Mouse (Mus musculus) neural tube, embryonic 11.5 days (tissue): ENCODE measurements around the gene Klhl3. TPM values are rescaled to one million over a fixed set of nuclear protein-coding genes. Genes with fewer than 3 reads are reported as not detected.

ENCODE experiments used
- ATAC-seq: fragments of 200-750 bp; cut with Nextera tagmentation; 2 replicates; pipeline ENCODE4 v1.8.0; 2017; ENCODE audit warnings: moderate number of reproducible peaks, mild to moderate bottlenecking, moderate TSS enrichment, moderate library complexity; ENCODE audit not compliant: insufficient read depth, low FRiP score, low TSS enrichment
- DNase-seq: peaks from one replicate; pipeline ENCODE4 v3.0.0-alpha.2; 2015; ENCODE audit warnings: low spot score
- H3K27ac ChIP-seq: fragments of 300-500 bp; sonication (generic); 2 replicates; pipeline ENCODE4 v1.5.1; 2014; ENCODE audit warnings: low read depth, mild to moderate bottlenecking, low read length
- H3K27me3 ChIP-seq: fragments of 300-500 bp; sonication (generic); 2 replicates; pipeline ENCODE4 v1.6.1; 2014; ENCODE audit warnings: mild to moderate bottlenecking, low read length, mixed read lengths; ENCODE audit not compliant: control insufficient read depth, insufficient read depth
- H3K36me3 ChIP-seq: fragments of 300-500 bp; sonication (generic); 2 replicates; pipeline ENCODE4 v1.6.1; 2014; ENCODE audit warnings: mild to moderate bottlenecking, low read length, moderate library complexity, mixed read lengths; ENCODE audit not compliant: control insufficient read depth, insufficient read depth
- H3K4me1 ChIP-seq: fragments of 300-500 bp; sonication (generic); 2 replicates; pipeline ENCODE4 v1.6.1; 2014; ENCODE audit warnings: low read length, mixed read lengths; ENCODE audit not compliant: control insufficient read depth, insufficient read depth
- H3K4me2 ChIP-seq: fragments of 300-500 bp; sonication (generic); 2 replicates; pipeline ENCODE4 v1.6.1; 2014; ENCODE audit warnings: low read depth, mild to moderate bottlenecking, moderate library complexity
- H3K4me3 ChIP-seq: fragments of 300-500 bp; sonication (generic); 2 replicates; pipeline ENCODE4 v1.5.1; 2014; ENCODE audit warnings: low read depth, low read length
- H3K9ac ChIP-seq: fragments of 300-500 bp; sonication (generic); 2 replicates; pipeline ENCODE4 v1.6.1; 2014; ENCODE audit warnings: mild to moderate bottlenecking, low read length
- H3K9me3 ChIP-seq: fragments of 300-500 bp; sonication (generic); 2 replicates; pipeline ENCODE4 v1.6.1; 2016; ENCODE audit warnings: low read length; ENCODE audit not compliant: control insufficient read depth
- WGBS: fragments of 180-500 bp; shearing (Covaris S2); extraction: QIAGEN DNeasy Blood & Tissue Kit; methylation state at CpG from one replicate; pipeline ENCODE4 v1.1.7; 2014; 5-methylcytosine and 5-hydroxymethylcytosine counted together
- polyA plus RNA-seq: library from polyadenylated mRNA; unstranded; fragments of >200 nt; fragmentation: Nextera tagmentation; extraction: Ambion mirVana; gene quantifications from 2 replicates; pipeline ENCODE4 v1.2.1, GENCODE M21; 2014

Gene Klhl3
- polyA plus RNA-seq, 1 experiment from 2014 or later, result 3.5 TPM

DNA sequence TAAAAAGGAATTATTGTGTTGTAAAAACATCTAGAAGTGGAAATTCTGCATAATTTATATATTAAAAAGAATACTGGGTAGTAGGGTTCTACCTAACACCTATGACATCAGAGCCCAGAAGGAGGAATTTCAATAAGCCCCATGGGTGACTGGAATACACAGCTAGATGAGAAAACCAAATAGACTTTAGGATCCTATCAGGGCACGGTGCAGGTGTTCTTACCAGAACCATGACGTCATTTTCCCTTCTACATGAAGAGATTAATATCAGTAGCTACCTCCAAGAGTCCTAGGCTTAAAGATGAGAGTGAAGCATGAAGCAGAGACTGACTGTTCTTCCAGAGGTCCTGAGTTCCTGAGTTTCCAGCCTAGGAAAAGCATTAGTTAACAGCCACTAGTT lies 3.4 kb upstream of the Klhl3 start:
- Histone ChIP-seq H3K4me1 (0 out of 2 replicates have a peak, but pooled peaks cover 10% of the 10 kb centered on the region), H3K27me3 (no peaks in the 10 kb centered on the region), H3K9me3 (no peaks in the 10 kb centered on the region), H3K36me3 (no peaks in the 10 kb centered on the region), H3K4me3 (no peak overlapping the region), H3K27ac (no peak overlapping the region), H3K9ac (no peak overlapping the region), H3K4me2 (no peak overlapping the region)
- ATAC-seq (no peak), DNase-seq (no peak)
- WGBS, result 92% methylated on average over 2 of the region's 2 CpGs

DNA sequence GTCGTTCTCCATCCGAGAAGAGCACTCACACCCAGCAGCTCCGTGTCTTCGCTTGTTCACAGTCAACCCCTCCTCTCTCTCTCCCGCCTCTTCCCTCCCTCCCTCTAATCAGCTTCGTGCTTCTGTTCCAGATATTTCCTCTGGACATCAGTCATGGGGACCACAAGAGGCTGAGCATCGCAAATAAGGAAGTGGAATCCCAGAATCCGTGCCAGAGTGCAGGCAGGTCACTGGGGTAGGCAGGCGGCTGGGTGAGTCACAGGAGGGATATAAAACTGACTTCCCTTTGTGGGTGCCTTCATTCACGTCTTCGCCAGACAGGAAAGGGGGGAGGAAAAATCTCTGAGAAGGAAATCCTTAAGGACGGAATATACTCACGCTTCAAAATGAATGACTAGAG lies 1.8 kb upstream of the Klhl3 start:
- no peaks in the 10 kb centered on the region for H3K27me3 ChIP-seq
- no peak for DNase-seq
- H3K9me3 ChIP-seq, result no peaks in the 10 kb centered on the region
- H3K36me3 ChIP-seq, result no peaks in the 10 kb centered on the region
- no peak overlapping the region for H3K4me2 ChIP-seq
- H3K4me1 ChIP-seq, result 0 out of 2 replicates have a peak, but pooled peaks cover 10% of the 10 kb centered on the region
- no peak overlapping the region for H3K9ac ChIP-seq
- no peak for ATAC-seq
- no peak overlapping the region for H3K27ac ChIP-seq
- WGBS, result 61% methylated on average over 13 of the region's 13 CpGs
- H3K4me3 ChIP-seq, result no peak overlapping the region

- H3K27ac ChIP-seq, result peak overlapping the region; percentile 77; the same call in 1 of the 2 replicates
- no peak for ATAC-seq
- 21% methylated on average over 11 of the region's 11 CpGs for WGBS
Observed at GRCm38 (mm10) chr13:58112601-58113041, 771 bp downstream of the Klhl3 start.

DNA sequence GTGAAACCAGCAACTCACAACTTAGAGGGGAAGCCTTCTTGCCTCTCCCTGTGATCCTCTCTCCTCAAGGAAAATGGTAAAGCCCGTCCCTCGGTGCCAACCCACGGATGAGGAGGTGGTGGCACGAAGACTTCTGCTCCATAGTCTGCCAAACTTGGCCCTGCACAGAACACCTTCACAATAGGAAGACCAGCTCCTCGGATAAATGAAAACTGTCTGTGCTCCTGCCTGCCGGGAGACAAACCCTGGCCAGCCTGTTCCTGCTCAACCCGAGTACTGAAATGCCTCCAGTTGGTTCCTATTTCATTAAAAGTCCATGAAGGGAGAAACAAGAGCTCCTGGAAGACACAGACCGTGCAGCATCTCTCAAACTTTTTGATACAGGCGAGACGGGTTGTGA lies 1.2 kb downstream of the Klhl3 start:
- ATAC-seq (no peak), DNase-seq (no peak)
- H3K9me3 ChIP-seq, result no peaks in the 10 kb centered on the region
- H3K36me3 ChIP-seq, result no peaks in the 10 kb centered on the region
- H3K9ac ChIP-seq, result peak overlapping the region; percentile 68; the same call in 1 of the 2 replicates
- H3K4me1 ChIP-seq, result 0 out of 2 replicates have a peak, but pooled peaks cover 10% of the 10 kb centered on the region
- H3K27ac ChIP-seq, result no peak overlapping the region
- peak overlapping the region; percentile 50 for H3K4me3 ChIP-seq
- no peaks in the 10 kb centered on the region for H3K27me3 ChIP-seq
- WGBS, result 75% methylated on average over 10 of the region's 10 CpGs
- peak overlapping the region; percentile 80 for H3K4me2 ChIP-seq

More at GRCm38 (mm10) chr13:58112601-58113041, 771 bp downstream of the Klhl3 start:
- Histone ChIP-seq H3K36me3 (no peaks in the 10 kb centered on the region), H3K4me3 (peak overlapping the region; percentile 50), H3K4me1 (0 out of 2 replicates have a peak, but pooled peaks cover 10% of the 10 kb centered on the region), H3K27me3 (no peaks in the 10 kb centered on the region), H3K4me2 (peak overlapping the region; percentile 80), H3K9me3 (no peaks in the 10 kb centered on the region), H3K9ac (peak overlapping the region; percentile 68)
- DNase-seq, result no peak

- 90% methylated on average over 6 of the region's 6 CpGs for WGBS
- 0 out of 2 replicates have a peak, but pooled peaks cover 10% of the 10 kb centered on the region for H3K4me1 ChIP-seq
- no peak overlapping the region for H3K4me3 ChIP-seq
- H3K4me2 ChIP-seq, result no peak overlapping the region
- H3K27me3 ChIP-seq, result no peaks in the 10 kb centered on the region
- H3K36me3 ChIP-seq, result no peaks in the 10 kb centered on the region
- H3K27ac ChIP-seq, result no peak overlapping the region
- ATAC-seq, result no peak
- no peak for DNase-seq
- H3K9me3 ChIP-seq, result no peaks in the 10 kb centered on the region
- H3K9ac ChIP-seq, result no peak overlapping the region
Observed at GRCm38 (mm10) chr13:58111306-58111705, 2.1 kb downstream of the Klhl3 start.

DNA sequence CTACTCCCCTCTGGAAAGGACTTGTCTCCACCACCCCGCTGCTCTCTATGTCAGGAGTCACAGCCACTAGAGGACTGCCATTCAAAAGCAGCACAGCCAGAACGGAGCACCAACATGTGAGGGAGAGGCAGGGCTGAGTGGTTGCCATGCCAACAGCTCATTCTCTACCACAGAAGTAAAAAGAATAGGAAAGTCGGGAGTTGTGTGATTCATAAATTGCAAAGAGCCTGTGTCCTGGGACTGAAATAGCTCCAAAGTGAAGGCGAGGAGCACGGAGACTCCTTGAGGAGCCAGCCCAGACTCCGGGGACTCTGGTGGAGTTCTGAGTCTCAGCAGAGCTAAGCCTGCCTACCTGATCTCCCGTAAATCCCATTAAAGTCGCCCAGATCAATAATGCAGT lies 22.7 kb downstream of the Klhl3 start:
- Histone ChIP-seq H3K9ac (no peak overlapping the region), H3K4me2 (no peak overlapping the region), H3K9me3 (no peaks in the 10 kb centered on the region), H3K27ac (no peak overlapping the region), H3K27me3 (no peaks in the 10 kb centered on the region), H3K4me3 (no peak overlapping the region), H3K36me3 (no peaks in the 10 kb centered on the region), H3K4me1 (no peaks in the 10 kb centered on the region; the same call in 1 of the 2 replicates)
- WGBS, result 36% methylated on average over 8 of the region's 8 CpGs
- DNase-seq (peak; percentile 37), ATAC-seq (peak; percentile 61; the same call in 1 of the 2 replicates)

DNA sequence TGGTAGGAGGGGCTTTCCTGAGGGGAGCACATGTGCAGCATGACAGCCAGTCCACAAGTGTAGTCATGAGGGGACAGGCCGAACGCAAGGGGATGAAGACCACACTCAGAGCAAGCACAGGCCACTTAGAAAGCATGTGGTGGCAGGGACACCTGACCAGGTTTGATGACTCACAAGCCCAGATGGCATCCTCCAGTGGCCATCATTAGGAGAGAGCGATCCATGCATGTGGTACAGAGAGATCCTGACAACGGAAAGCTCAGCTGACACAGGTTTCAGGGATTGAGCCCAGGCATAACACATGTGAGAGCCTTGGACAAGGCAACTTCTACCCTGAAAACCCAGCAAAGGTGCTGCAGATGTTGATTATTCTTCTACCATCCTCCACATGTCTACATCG lies 29.0 kb downstream of the Klhl3 start:
- Histone ChIP-seq H3K9ac (no peak overlapping the region), H3K27me3 (no peaks in the 10 kb centered on the region), H3K27ac (no peak overlapping the region), H3K4me3 (no peak overlapping the region), H3K4me2 (no peak overlapping the region), H3K4me1 (no peaks in the 10 kb centered on the region), H3K36me3 (no peaks in the 10 kb centered on the region), H3K9me3 (no peaks in the 10 kb centered on the region)
- 94% methylated on average over 5 of the region's 5 CpGs for WGBS
- no peak for ATAC-seq
- DNase-seq, result no peak

- H3K4me2 ChIP-seq, result no peak overlapping the region
- H3K4me1 ChIP-seq, result no peaks in the 10 kb centered on the region
- H3K9me3 ChIP-seq, result no peaks in the 10 kb centered on the region
- H3K27me3 ChIP-seq, result no peaks in the 10 kb centered on the region
- no peak overlapping the region for H3K9ac ChIP-seq
- DNase-seq (no peak), ATAC-seq (no peak)
- H3K36me3 ChIP-seq, result no peaks in the 10 kb centered on the region
- WGBS, result 85% methylated on average over 11 of the region's 11 CpGs
- no peak overlapping the region for H3K27ac ChIP-seq
- H3K4me3 ChIP-seq, result no peak overlapping the region
Observed at GRCm38 (mm10) chr13:58083521-58083920, 29.9 kb downstream of the Klhl3 start.

DNA sequence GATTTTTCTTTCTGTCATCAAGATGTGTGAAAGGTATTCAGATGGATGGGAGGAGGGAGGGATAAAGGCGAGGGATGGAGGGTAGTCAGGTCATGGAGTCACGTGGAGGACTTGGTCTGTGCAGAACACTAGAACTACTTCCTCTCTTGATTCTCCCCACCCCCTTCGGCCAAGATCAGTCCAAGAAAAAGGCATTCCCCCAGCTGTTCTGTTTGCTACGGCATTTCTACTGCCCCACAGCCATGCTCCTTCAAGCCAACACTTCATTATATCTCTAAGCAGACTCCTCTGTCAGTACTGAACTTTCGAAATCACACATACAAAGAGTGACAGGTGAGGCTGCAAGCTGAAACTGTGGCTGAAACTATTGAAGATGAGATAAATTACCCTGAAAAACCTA lies 30.3 kb downstream of the Klhl3 start:
- no peaks in the 10 kb centered on the region for H3K36me3 ChIP-seq
- H3K4me1 ChIP-seq, result no peaks in the 10 kb centered on the region
- ATAC-seq (no peak), DNase-seq (no peak)
- no peak overlapping the region for H3K4me3 ChIP-seq
- H3K9me3 ChIP-seq, result no peaks in the 10 kb centered on the region
- H3K9ac ChIP-seq, result no peak overlapping the region
- 75% methylated on average over 5 of the region's 5 CpGs for WGBS
- H3K27me3 ChIP-seq, result no peaks in the 10 kb centered on the region
- no peak overlapping the region for H3K27ac ChIP-seq
- no peak overlapping the region for H3K4me2 ChIP-seq
